Mouse (Mus musculus): ENCODE results near the gene Rab5if.

GRCm38 (mm10) chr2:156814893-156815292, 48.0 kb upstream of the Rab5if start:
- TF ChIP-seq CTCF (IDR thresholded peaks at IDR 0.05; ENCODE audit: low read depth) (no peak), EP300 (IDR thresholded peaks at IDR 0.05; ENCODE audit: low read depth) (no peak)
